Mouse (Mus musculus): ENCODE measurements at regions not wholly inside any gene's neighbourhood (a gene's known extent, or its start where the extent isn't known, plus 50 kb on each side); places are given as distances from the start of the nearest gene placed in this dataset.

GRCm38 (mm10) chr4:148750030-148750429 is 54.2 kb upstream of the Casz1 start:
- TF ChIP-seq CTCF (IDR thresholded peaks at IDR 0.05; ENCODE audit: control insufficient read depth, insufficient read depth, insufficient read length) (no peak), CEBPB (IDR thresholded peaks at IDR 0.05; ENCODE audit: low read depth) (no peak), USF1 (IDR thresholded peaks at IDR 0.05; ENCODE audit: low read depth) (no peak), MAX (IDR thresholded peaks at IDR 0.05) (no peak), MYOD1 (IDR thresholded peaks at IDR 0.05; ENCODE audit: control insufficient read depth, insufficient read length, low read depth) (no peak), MYOG (IDR thresholded peaks at IDR 0.05; ENCODE audit: control insufficient read depth, extremely low read depth, insufficient read length) (no peak), FOSL1 (IDR thresholded peaks at IDR 0.05; ENCODE audit: insufficient read depth, low read length, poor library complexity, severe bottlenecking) (no peak)
